Mouse (Mus musculus): ENCODE results near the gene Scn4a.
"Not testable (repeated sequence)": the region's sequence is repeated elsewhere in the genome, so short reads cannot be mapped to it uniquely, and the experiment has no call there.

Scn4a gene

DNA sequence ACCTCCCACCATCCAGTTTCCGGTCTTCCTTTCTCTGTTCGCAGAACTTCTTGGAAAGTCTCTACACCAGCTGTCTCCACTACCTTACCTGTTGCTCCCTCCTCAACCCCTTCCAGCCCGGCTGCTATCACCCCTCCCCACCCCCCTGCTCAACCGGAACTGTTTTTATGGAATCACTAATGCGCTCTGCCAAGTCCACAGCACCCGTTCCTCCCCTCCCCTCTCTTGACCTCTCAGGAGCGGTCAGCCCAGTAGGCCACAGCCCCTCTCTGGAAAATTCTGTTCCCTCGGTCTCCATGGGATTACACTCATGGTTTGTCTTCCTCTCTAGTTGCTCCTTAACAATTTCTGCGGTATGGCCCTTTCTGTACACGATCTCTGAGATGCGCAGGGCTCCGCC is at the start of gene Scn4a:
TSS of gene Scn4a (minus strand) at position 101 of the 400 bp plus-strand sequence.
- no peak for DNase-seq (ENCODE audit: low read depth, low spot score)

DNA sequence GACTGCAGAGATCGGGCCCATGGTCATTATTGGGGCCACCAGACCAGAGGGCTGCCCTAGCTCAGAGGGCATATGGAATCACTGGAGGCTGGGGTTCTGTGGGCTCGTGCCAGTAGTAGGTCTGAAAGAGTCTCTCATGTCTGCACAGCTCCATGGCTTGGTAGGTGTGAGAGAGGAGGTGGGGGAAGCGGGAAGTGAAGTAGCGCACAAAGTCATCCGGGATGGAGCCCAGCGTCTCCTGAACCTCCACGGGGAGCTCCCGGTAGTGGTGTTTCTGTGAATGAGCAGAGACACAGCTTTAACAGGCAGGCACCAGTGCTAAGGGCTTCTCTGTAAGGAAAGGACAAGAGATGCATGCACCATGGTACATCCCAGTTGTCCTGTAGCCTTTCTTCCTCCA is 45.4 kb upstream of the Scn4a start:
- no peak for DNase-seq (ENCODE audit: low read depth, low spot score)

DNA sequence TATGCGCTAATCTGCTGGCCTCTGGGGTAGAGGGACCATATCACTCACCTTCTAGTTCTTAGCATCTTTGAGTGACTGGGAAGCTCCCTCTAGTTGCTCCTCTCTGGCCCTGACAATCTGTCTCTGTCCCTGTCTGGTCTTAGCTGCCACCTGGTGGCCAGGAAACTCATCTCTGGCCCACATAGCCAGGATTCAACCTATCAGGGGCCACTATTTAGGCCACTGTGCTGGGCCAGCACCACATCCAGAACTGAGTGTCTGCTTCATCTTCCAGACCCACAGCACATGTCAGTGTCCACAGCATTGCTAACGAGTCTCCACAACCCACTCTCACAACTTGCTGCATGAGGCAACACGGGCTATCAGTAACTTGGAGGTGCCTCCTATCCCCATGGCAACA is 44.6 kb upstream of the Scn4a start:
- peak; percentile 41 for DNase-seq (ENCODE audit: low read depth, low spot score)

DNA sequence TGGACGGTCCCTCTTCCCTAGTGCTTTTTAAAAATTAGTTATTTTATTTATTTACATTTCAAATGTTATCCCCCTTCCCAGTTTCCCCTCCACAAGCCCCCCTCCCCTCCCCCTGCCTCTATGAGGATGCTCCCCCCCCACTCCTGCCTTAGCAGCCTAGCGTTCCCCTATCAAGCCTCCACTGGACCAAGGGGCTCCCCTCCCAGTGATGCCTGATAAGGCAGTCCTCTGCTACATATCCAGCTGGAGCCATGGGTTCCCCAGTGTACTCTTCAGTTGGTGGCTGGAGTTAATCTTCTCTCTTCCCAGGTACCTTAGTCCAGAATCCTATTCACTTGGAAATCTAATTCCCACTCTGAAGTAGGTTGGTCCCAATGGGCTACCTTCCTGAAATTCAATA is 41.0 kb upstream of the Scn4a start:
- DNase-seq (ENCODE audit: low read depth, low spot score): not testable (repeated sequence)

DNA sequence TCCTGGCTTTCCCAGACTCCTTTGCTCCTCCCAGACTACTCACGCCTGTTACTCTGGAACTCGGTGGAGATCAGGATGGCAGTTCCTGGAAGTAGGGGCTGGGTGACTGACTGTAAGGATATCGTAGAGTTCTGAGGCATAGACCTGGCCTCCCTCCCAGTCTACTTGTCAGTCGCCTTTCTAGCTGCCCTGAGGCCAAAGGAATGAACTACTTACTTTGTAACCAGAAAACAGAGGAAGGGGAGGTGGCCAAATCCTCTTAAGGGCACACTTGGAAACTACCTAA is 40.2 kb upstream of the Scn4a start:
- DNase-seq (ENCODE audit: low read depth, low spot score): no peak

DNA sequence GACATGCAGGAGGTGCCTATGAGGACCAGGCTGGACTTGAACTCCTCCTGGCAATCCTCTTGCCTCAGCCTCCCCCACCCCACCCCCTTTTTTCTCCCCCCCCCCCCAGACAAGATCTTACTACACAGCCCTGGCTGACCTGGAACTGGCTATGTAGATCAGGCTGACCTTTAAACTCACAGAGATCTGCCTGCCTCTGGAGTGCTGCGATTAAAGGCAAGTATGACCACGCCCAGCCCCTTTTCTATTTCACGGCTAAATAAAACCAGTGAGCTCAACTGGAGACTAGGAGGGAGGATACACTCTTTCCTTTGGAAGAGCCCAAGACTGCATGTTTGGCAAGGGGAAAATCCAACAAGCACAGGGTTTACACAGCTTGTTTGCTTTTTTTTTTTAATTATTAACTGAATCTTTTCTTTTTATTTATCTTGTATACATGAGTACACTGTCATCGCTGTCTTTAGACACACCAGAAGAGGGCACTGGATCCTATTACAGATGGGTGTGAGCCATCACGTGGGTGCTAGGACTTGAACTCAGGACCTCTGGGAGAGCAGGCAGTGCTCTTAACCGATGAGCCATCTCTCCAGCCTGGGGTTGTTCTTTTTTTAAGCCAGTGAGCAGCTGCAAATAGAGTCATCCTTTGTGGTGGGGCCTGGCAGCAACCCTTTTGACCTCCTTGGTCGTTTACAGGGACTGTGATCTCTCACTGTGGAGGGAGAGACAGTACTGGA is 39.7 kb upstream of the Scn4a start:
- DNase-seq (ENCODE audit: low read depth, low spot score): peak; percentile 43

DNA sequence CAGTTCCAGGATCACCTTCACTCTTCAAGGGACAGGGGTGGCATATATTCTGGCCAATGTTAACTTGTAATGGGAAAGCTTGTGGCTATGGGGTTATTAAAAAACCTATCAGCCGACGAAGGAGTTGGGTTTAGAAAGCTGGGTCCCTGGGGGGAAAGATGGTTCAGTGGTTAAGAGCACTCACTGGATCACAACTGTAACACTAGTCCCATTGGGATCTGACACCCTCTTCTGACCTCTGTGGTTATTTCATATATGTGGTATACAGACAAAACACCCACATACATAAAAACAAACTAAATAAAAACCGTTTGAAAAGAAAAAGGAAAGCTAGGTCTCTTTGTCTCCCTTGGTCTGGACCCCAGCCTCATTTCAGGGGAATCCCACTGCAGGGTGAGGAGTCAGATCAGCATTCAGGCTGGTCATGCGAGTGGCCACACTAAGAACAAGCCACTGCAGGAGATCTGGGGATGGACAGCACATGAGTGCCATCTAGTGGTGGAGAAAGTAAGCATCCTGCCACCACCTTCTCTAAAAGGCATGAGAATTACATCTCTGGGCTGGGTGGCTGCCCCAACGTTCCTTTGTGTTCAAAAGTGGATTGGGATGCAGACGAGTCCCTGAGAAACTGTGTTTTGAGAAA is 38.6 kb upstream of the Scn4a start:
- peak; percentile 75 for DNase-seq (ENCODE audit: low read depth, low spot score)

DNA sequence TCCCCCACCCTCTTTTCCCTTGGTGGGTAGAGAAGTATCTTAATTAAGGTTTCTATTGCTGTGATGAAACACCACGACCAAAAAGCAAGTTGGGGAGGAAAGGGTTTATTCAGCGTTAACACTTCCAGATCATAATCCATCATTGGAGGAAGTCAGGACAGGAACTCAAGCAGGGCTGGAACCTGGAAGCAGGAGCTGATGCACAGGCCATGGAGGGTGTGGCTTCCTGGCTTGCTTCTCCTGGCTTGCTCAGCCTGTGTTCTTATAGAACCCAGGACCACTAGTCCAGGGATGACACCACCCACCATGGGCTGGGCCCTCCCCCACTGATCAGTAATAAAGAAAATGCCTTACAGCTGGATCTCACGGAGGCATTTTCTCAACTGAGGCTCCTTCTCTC is 37.7 kb upstream of the Scn4a start:
- DNase-seq (ENCODE audit: low read depth, low spot score): no peak

DNA sequence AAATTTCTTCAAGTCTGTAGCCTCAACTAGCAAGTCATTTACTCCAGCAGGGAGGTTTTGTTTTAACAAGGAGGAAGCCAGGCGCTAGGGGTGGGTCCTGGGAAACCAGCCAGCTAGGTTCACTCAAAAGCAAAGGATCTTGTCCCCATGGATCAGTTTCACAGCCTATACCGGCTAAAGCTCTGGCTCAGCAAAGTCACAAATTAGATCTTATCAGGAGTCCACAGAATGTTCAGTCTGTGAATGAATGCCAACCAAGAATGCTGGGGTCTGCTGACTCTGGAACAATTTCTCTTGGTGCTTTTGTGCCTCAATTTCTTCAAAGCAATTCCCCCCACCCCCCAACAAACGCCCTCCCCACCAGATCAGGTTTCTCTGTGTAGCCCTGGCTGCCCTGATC is 36.5 kb upstream of the Scn4a start:
- no peak for DNase-seq (ENCODE audit: low read depth, low spot score)

DNA sequence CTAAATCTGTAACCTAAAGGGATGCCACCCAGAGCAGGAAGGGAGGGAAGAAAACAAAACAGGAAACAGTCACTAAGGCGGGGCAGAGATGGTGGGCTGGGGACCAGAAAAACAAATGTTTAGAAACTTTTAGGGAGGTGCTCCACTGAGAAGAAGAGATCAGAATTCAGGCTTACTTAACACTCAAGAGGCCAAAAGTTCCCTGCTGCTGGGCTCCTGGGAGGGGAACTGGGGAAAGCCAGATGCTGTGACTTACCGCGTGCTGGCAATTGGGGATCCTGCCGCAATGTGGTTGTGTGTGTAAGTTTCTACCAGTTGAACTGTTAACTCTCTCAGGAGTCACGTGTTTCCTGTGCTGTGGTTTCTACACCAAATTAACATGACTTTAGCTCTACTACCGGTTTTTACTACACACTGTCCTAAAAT is 34.7 kb upstream of the Scn4a start, which contains the start of gene Icam2:
TSS of gene Icam2 (minus strand) at position 285 of the 426 bp plus-strand sequence.
- peak; percentile 27 for DNase-seq (ENCODE audit: low read depth, low spot score)

DNA sequence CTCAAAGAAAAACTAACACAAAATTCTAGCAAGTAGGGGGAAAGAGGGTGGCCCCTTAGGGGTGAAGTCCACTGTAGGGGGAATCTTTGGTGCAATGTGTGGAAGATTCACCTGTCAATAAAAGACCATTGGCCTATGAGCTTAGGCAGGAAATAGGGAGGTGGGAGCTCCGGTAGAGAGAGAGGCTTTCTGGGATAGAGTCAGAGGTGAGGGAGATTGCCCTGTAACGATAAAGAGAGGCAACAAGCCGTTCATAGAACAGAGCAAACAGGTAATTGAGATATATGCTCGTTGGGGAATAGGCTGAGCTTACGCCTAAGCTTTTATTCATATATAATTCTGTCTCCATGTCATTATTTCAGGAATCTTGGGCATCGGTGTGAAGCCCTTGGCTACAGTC is 33.9 kb upstream of the Scn4a start:
- DNase-seq (ENCODE audit: low read depth, low spot score): peak; percentile 49

DNA sequence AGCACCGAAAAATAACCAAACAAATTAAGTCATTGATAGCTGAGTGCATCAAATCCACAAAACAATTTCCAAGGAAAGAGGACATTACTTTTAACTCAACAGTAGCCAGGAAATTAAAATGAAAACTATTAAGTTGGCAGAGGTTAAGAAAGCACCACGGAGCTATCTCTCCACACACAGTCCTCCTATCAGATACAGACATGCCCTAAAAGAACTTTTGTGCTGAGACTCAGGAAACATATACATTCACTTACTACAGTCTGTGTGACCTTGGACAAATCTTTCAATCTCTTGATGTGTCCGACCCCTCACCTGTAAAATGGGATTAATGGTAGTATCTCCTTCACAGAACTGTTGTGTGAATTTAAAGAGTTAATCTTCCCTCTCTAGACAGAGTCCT is 33.3 kb upstream of the Scn4a start:
- no peak for DNase-seq (ENCODE audit: low read depth, low spot score)

DNA sequence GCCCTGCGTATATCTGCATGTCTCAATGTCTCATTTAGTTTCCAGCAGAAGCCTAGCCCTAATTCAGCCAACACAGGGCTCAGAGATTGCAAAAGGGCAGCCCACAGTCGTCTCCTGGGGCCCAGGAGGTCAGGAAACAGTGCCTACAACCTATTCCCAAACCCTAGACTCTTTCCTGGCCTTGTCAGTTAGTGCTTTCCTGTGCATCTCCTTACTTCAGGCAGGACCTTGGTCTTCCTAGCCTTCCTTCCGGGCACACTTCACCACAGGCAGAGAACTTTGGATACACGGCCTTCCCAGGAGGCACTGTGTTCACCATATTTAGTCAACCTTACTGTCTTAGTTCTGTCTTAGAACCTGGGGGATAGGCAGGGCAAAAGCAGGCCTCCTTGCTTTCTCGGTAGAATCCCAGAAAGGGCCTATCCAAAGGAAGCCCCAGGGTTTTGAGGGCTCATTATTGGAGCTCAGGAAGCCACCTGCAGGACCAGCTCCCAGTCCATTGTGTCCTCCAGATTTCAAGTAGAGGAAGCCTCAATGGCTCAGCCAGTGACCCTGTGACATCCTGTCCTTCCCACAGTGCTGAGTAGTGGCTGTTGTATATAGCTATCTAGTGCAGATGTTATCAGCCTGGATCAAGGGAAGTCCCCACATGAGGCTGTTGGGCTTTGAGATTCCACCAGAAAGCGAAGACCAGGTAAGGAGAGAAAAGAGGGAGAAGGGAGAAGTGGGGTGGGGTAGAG is 30.1 kb upstream of the Scn4a start:
- DNase-seq (ENCODE audit: low read depth, low spot score): no peak

DNA sequence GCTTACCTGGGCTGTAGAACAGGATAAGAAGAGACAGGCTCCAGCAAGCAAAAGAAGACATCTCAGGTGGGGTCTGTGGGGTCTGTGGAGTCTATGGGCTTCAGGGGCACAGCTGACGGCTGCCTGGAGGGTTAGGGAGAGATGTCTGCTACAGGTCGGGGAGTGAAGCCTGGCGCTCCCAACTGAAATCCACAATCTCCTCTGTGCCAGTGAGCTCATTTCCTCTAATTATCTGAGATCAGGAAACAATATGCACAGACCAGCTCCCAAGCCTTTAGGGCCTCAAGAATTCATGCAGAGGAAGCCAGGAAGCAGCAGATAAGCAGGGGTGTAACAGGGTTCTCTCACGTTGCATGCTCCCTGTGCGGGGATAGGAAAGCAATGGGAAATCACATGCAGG is 29.3 kb upstream of the Scn4a start:
- no peak for DNase-seq (ENCODE audit: low read depth, low spot score)

DNA sequence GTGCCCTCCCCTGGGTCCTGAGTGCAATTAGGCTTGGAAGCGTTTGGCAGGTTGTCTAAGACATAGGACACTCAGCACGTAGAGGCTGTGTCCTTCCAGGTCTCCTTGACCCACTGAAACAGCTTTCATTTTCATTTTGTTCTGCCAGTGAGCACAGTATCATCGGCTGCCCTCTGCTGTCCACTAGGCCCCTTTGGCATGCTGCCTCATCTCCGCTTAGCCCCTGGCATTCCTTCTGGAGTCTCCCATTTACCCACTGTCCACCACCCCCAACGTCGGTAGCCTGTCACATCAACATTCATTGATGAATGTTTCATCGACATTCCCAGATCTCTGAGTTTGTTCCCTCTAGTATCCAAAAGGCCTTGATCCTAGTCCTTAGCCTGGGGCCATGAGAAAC is 28.8 kb upstream of the Scn4a start:
- DNase-seq (ENCODE audit: low read depth, low spot score): no peak

DNA sequence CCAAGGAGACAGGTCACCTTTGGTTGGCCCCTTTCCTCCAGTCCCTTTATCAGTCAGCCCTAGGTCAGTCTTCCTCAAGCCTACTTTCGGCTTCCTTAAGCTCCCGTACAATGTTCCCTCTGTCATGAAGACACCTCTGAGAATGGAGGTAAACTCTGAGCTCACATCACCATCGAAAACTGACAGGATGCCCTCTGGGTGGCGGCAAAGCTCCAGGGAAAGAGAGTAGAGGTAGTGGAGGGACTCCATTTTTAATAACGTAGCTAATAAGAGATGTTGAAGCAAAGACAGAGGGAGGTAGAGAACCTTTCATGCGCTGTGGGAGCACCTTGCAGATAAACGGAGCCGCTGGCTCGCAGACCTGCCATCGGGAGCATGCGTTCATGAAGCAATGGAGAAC is 27.9 kb upstream of the Scn4a start:
- DNase-seq (ENCODE audit: low read depth, low spot score): no peak

DNA sequence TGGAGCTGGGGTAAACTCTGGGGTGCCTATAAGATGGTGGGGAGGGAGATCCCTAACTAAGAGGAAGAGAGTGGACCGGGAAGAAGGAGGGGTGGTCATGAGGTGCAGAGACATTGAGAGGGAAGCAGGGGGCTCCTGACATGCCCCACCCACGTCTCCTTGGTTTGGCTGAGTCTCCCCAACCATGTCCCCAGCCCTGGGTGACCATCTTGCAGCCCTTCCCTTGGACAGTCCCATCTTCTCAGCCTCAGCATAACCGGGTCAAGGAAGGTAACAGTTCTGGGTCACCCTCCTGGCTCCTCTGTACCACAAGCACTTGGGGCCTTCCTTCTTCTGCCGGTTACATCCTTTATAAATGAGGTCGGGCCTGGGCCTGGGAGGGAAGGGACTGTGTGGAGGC is 21.9 kb upstream of the Scn4a start:
- DNase-seq (ENCODE audit: low read depth, low spot score): no peak

DNA sequence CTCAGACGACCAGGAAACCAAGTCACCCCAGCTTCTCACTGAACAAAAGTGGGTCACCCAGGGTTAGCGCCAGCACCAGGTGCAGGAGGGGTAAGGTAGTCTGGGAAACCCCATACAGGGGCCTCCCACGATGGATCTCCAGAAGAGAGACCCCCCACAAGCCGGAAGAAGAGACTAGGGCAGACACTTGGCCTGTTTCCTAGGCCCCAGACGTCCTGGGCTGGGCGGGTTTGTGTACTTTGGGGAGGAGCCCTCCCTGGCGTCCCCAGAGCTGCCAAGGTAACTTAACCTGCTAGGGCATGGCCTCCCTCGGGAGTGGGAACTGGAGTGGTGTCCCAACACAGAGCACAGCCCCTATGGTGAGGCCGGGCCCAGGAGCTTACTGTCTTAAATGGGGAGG is 21.5 kb upstream of the Scn4a start:
- DNase-seq (ENCODE audit: low read depth, low spot score): no peak

DNA sequence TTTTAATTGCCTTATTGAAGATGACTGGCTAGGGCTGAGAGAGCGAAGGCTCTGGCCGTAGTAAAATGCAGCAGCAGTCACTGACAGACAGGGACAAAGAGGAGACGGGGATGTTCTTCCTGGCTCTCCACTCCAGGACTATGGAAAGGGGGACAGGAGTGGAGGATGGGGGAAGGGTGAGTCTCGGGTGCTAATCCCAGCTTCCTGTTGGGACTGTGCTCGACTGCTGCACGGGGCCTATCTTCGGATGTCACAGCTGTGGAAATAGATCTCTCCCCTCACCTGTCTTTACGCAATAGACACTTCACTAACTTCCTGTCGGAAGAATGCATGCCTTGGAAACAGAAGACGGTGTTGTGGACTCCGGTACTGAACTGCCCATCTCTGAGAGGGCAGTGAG is 20.9 kb upstream of the Scn4a start:
- DNase-seq (ENCODE audit: low read depth, low spot score): no peak

DNA sequence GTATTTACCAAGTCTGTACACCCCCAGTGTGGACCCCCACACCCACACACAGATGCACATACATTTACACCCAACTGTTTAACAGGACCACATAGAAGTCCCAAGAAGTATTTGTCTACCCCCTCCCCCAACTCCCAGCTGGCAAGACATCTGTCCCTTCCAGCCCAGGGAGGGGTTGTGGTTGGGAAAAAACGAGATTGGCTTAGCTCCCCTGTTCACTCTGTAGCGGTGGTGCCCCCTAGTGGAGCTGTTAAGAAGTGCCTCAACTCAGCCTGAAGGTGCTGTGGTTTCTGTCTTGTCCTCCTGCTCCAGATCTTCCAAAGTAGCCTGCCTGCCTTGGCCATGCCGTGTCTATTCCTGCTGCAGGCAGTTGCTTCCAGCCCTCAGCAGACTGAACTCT is 13.2 kb upstream of the Scn4a start:
- peak; percentile 81 for DNase-seq (ENCODE audit: low read depth, low spot score)

DNA sequence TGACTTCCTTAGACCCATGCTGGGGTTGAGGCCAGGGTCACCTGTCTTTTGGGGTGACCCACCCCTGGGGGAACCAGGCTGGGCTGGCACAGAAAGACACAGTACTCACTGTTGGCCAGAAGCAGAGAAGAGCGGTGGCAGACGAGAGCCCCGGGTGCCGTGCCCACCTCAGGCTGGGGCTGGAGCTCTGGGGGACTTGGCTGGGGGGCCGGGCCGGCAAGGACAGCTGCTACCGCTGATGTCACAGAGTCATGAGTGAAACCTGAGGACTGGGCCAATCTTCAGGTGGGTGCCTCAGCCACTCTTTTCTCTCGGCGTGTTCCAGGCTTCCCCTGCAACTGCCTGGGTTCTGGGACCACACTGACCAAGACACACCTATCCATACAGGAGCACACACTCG is 12.3 kb upstream of the Scn4a start, which contains the start of gene Prr29:
TSS of gene Prr29 (plus strand) at position 107 of the 400 bp plus-strand sequence.
- DNase-seq (ENCODE audit: low read depth, low spot score): no peak

DNA sequence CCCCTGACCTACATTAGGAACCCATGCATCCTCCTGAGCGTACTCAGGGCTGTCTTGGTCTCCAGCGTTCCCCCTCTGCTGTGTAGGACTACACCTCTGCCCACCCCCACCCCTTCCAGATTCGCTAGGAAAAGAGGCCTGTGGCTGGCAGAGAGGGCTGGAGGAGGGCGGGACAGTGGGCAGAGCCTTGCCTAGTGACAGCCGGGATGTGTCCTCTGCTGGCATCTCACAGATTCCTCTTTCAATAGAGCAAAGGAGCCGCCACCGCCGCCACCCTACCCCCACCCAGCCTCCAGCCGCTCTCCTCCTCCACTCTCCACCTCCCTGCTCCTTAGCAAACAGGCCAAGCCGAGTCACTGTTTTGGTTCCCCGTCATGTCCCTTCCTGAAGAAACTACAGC is 11.6 kb upstream of the Scn4a start:
- no peak for DNase-seq (ENCODE audit: low read depth, low spot score)

DNA sequence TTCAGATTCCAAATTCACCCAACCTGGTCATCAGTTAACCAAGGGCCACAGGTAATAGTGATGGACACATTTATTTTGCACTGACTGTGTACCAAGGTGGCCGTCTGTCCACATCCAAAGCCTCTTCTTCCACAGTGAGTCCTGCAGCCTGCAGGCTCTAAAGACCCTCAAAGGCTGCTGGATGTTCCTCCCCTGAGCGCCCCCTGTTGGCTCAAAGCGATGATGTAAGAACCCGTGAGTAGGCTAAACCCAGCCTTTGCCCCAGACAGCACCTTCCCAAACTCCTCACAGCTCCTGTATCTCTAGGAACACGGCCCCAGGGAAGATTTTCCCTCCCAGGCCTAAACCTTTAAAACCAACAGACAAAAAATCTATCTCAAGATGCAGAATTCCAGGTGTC is 6.3 kb upstream of the Scn4a start:
- DNase-seq (ENCODE audit: low read depth, low spot score): peak; percentile 55
